22 mouse cellular contexts compared by ENCODE assay signal in genomic region chr6:149424748-149425147, GRCm38 (mm10).
"Had no signal": no experiment of that assay in that cellular context is flagged by ENCODE, and none has a peak within 500 bp of the region (broad histone marks: within the 10 kb centered on the region; RNA-seq: fewer than 3 reads in every experiment).

No protein-coding gene starts in this region.

- H3K4me1 ChIP-seq: lung, embryonic 15.5 days; midbrain, embryonic 13.5 days; midbrain, embryonic 15.5 days; neural tube, embryonic 13.5 days; neural tube, embryonic 15.5 days had no signal

- H3K36me3 ChIP-seq: lung, embryonic 15.5 days; midbrain, embryonic 13.5 days; midbrain, embryonic 15.5 days; neural tube, embryonic 13.5 days; neural tube, embryonic 15.5 days had no signal

- ATAC-seq: liver, postnatal 0 days; lung, postnatal 0 days; midbrain, embryonic 13.5 days; midbrain, embryonic 15.5 days had no signal

- H3K9me3 ChIP-seq: lung, embryonic 15.5 days; megakaryocyte, embryonic 14.5 days; midbrain, embryonic 13.5 days; midbrain, embryonic 15.5 days; neural tube, embryonic 13.5 days; neural tube, embryonic 15.5 days had no signal

- H3K27ac ChIP-seq: lung, embryonic 15.5 days; macrophage; midbrain, embryonic 13.5 days; midbrain, embryonic 15.5 days; neural tube, embryonic 13.5 days; neural tube, embryonic 15.5 days had no signal

- DNase-seq: liver, postnatal 0 days; lung, adult 2 months; lung, postnatal 14 days; lung, postnatal 36 days; retina, postnatal 1 day; right cerebral cortex, adult 18-20 months; right cerebral cortex, postnatal 25 days; right cerebral cortex, postnatal 4 days; spleen, adult 18-20 months; thymus, adult 18-20 months; thymus, postnatal 14 days; thymus, postnatal 36 days had no signal

- H3K27me3 ChIP-seq: lung, embryonic 15.5 days; megakaryocyte, embryonic 14.5 days; midbrain, embryonic 13.5 days; midbrain, embryonic 15.5 days; neural tube, embryonic 13.5 days; neural tube, embryonic 15.5 days had no signal

- H3K4me2 ChIP-seq: lung, embryonic 15.5 days; midbrain, embryonic 11.5 days; midbrain, embryonic 13.5 days; midbrain, embryonic 15.5 days; neural tube, embryonic 13.5 days; neural tube, embryonic 15.5 days had no signal

- H3K4me3 ChIP-seq: lung, embryonic 15.5 days; megakaryocyte, embryonic 14.5 days; midbrain, embryonic 13.5 days; midbrain, embryonic 15.5 days; myocyte; neural tube, embryonic 13.5 days; neural tube, embryonic 15.5 days had no signal

- H3K9ac ChIP-seq: liver, postnatal 0 days; lung, embryonic 15.5 days; midbrain, embryonic 13.5 days; midbrain, embryonic 15.5 days; neural tube, embryonic 13.5 days; neural tube, embryonic 15.5 days had no signal
